Mouse (Mus musculus) forebrain, embryonic 12.5 days (tissue): ENCODE data around the gene Gabbr2. TPM values are rescaled to one million over a fixed set of nuclear protein-coding genes. Genes with fewer than 3 reads are reported as not detected.

Experiments used
- ATAC-seq: fragments of 200-750 bp; cut with Nextera tagmentation; 2 replicates; pipeline ENCODE4 v1.8.0; 2017; ENCODE audit warnings: moderate TSS enrichment; ENCODE audit not compliant: low FRiP score
- H3K27ac ChIP-seq: fragments of 300-500 bp; sonication (generic); 2 replicates; pipeline ENCODE4 v1.5.1; 2016; ENCODE audit warnings: mild to moderate bottlenecking
- H3K27me3 ChIP-seq: fragments of 300-500 bp; sonication (generic); 2 replicates; pipeline ENCODE4 v1.6.1; 2016; ENCODE audit warnings: mild to moderate bottlenecking
- H3K36me3 ChIP-seq: fragments of 300-500 bp; sonication (generic); replicated peaks from 2 replicates; pipeline ENCODE4 v1.6.1; 2016; ENCODE audit warnings: mild to moderate bottlenecking
- H3K4me1 ChIP-seq: fragments of 300-500 bp; sonication (generic); 2 replicates; pipeline ENCODE4 v1.6.1; 2016
- H3K4me2 ChIP-seq: fragments of 300-500 bp; sonication (generic); 2 replicates; pipeline ENCODE4 v1.6.1; 2016; ENCODE audit warnings: mild to moderate bottlenecking, moderate library complexity
- H3K4me3 ChIP-seq: fragments of 300-500 bp; sonication (generic); replicated peaks from 2 replicates; pipeline ENCODE4 v1.5.1; 2016; ENCODE audit warnings: mild to moderate bottlenecking
- H3K9ac ChIP-seq: fragments of 300-500 bp; sonication (generic); 2 replicates; pipeline ENCODE4 v1.6.1; 2016; ENCODE audit warnings: mild to moderate bottlenecking
- H3K9me3 ChIP-seq: fragments of 300-500 bp; sonication (generic); 2 replicates; pipeline ENCODE4 v1.6.1; 2016
- WGBS: fragments of 180-500 bp; shearing (Covaris S2); methylation state at CpG from one replicate; pipeline ENCODE4 v1.1.7; 2016; 5-methylcytosine and 5-hydroxymethylcytosine counted together
- polyA plus RNA-seq: library from polyadenylated mRNA; unstranded; fragments of >200 nt; fragmentation: Nextera tagmentation; extraction: Ambion mirVana; gene quantifications from 2 replicates; pipeline ENCODE4 v1.2.1, GENCODE M21; 2016

The Gabbr2 gene
- polyA plus RNA-seq, 1 experiment from 2014 or later, result 0.51 TPM

- no peak overlapping the region for H3K9ac ChIP-seq
- 77% methylated on average over 8 of the region's 8 CpGs for WGBS
- no peaks in the 10 kb centered on the region for H3K27me3 ChIP-seq
- no peaks in the 10 kb centered on the region for H3K36me3 ChIP-seq
- H3K27ac ChIP-seq, result no peak overlapping the region
- ATAC-seq, result no peak
- 0 out of 2 replicates have a peak, but pooled peaks cover 4% of the 10 kb centered on the region for H3K4me1 ChIP-seq
- H3K4me2 ChIP-seq, result no peak overlapping the region
- no peak overlapping the region for H3K4me3 ChIP-seq
- no peaks in the 10 kb centered on the region for H3K9me3 ChIP-seq
Observed at GRCm38 (mm10) chr4:46770090-46770489, 221.6 kb downstream of the Gabbr2 start.

- Histone ChIP-seq H3K9me3 (no peaks in the 10 kb centered on the region), H3K4me3 (no peak overlapping the region), H3K9ac (no peak overlapping the region), H3K36me3 (no peaks in the 10 kb centered on the region), H3K27me3 (no peaks in the 10 kb centered on the region), H3K4me1 (no peaks in the 10 kb centered on the region), H3K27ac (no peak overlapping the region), H3K4me2 (no peak overlapping the region)
- ATAC-seq, result no peak
- WGBS, result 63% methylated on average over 7 of the region's 7 CpGs
Observed at GRCm38 (mm10) chr4:46766326-46766725, 225.3 kb downstream of the Gabbr2 start.

- Histone ChIP-seq H3K9ac (no peak overlapping the region), H3K4me3 (no peak overlapping the region), H3K4me2 (no peak overlapping the region), H3K9me3 (no peaks in the 10 kb centered on the region), H3K27me3 (no peaks in the 10 kb centered on the region), H3K4me1 (peaks cover 3% of the 10 kb centered on the region; the same call in 1 of the 2 replicates), H3K27ac (no peak overlapping the region), H3K36me3 (no peaks in the 10 kb centered on the region)
- no peak for ATAC-seq
- 81% methylated on average over 1 of the region's 1 CpGs for WGBS
Observed at GRCm38 (mm10) chr4:46759838-46760237, 231.8 kb downstream of the Gabbr2 start.

GRCm38 (mm10) chr4:46758340-46759041, 233.2 kb downstream of the Gabbr2 start:
- H3K36me3 ChIP-seq, result no peaks in the 10 kb centered on the region
- H3K27ac ChIP-seq, result no peak overlapping the region
- no peaks in the 10 kb centered on the region for H3K27me3 ChIP-seq
- no peak overlapping the region for H3K4me3 ChIP-seq
- no peaks in the 10 kb centered on the region for H3K9me3 ChIP-seq
- peaks cover 4% of the 10 kb centered on the region; the same call in 1 of the 2 replicates for H3K4me1 ChIP-seq
- 76% methylated on average over 7 of the region's 7 CpGs for WGBS
- no peak for ATAC-seq
- no peak overlapping the region for H3K4me2 ChIP-seq
- no peak overlapping the region for H3K9ac ChIP-seq

GRCm38 (mm10) chr4:46754407-46755194, 237.1 kb downstream of the Gabbr2 start:
- H3K9me3 ChIP-seq, result no peaks in the 10 kb centered on the region
- H3K27ac ChIP-seq, result no peak overlapping the region
- WGBS, result 40% methylated on average over 6 of the region's 6 CpGs

GRCm38 (mm10) chr4:46752306-46752705, 239.4 kb downstream of the Gabbr2 start:
- H3K36me3 ChIP-seq, result no peaks in the 10 kb centered on the region
- 81% methylated on average over 4 of the region's 4 CpGs for WGBS
- H3K9me3 ChIP-seq, result no peaks in the 10 kb centered on the region
- no peak for ATAC-seq
- no peaks in the 10 kb centered on the region for H3K27me3 ChIP-seq
- no peak overlapping the region for H3K4me2 ChIP-seq
- H3K27ac ChIP-seq, result no peak overlapping the region
- peaks cover 7% of the 10 kb centered on the region; the same call in 1 of the 2 replicates for H3K4me1 ChIP-seq
- no peak overlapping the region for H3K4me3 ChIP-seq
- H3K9ac ChIP-seq, result no peak overlapping the region

More at GRCm38 (mm10) chr4:46754407-46755194, 237.1 kb downstream of the Gabbr2 start:
- no peak for ATAC-seq
- Histone ChIP-seq H3K4me3 (no peak overlapping the region), H3K27me3 (no peaks in the 10 kb centered on the region), H3K9ac (no peak overlapping the region), H3K4me1 (peaks cover 4% of the 10 kb centered on the region; the same call in 1 of the 2 replicates), H3K4me2 (no peak overlapping the region), H3K36me3 (no peaks in the 10 kb centered on the region)

- ATAC-seq, result no peak
- no peaks in the 10 kb centered on the region for H3K36me3 ChIP-seq
- no peak overlapping the region for H3K4me3 ChIP-seq
- peaks cover 11% of the 10 kb centered on the region; the same call in 1 of the 2 replicates for H3K4me1 ChIP-seq
- no peak overlapping the region for H3K27ac ChIP-seq
- peaks cover 4% of the 10 kb centered on the region; the same call in 1 of the 2 replicates for H3K27me3 ChIP-seq
- H3K9me3 ChIP-seq, result no peaks in the 10 kb centered on the region
- no peak overlapping the region for H3K9ac ChIP-seq
- H3K4me2 ChIP-seq, result no peak overlapping the region
- 91% methylated on average over 8 of the region's 8 CpGs for WGBS
Observed at GRCm38 (mm10) chr4:46749015-46749414, 242.7 kb downstream of the Gabbr2 start.

- Histone ChIP-seq H3K9me3 (no peaks in the 10 kb centered on the region), H3K4me2 (no peak overlapping the region), H3K4me3 (no peak overlapping the region), H3K9ac (no peak overlapping the region), H3K4me1 (peaks cover 21% of the 10 kb centered on the region), H3K36me3 (no peaks in the 10 kb centered on the region), H3K27me3 (peaks cover 4% of the 10 kb centered on the region; the same call in 1 of the 2 replicates), H3K27ac (peak overlapping the region; percentile 50; the same call in 1 of the 2 replicates)
- peak; percentile 27; the same call in 1 of the 2 replicates for ATAC-seq
- 31% methylated on average over 14 of the region's 14 CpGs for WGBS
Observed at GRCm38 (mm10) chr4:46747007-46747746, 244.5 kb downstream of the Gabbr2 start.

GRCm38 (mm10) chr4:46745536-46745935, 246.1 kb downstream of the Gabbr2 start:
- Histone ChIP-seq H3K4me2 (no peak overlapping the region), H3K9ac (no peak overlapping the region), H3K4me1 (peaks cover 26% of the 10 kb centered on the region), H3K9me3 (no peaks in the 10 kb centered on the region), H3K27ac (no peak overlapping the region), H3K36me3 (no peaks in the 10 kb centered on the region), H3K27me3 (peaks cover 4% of the 10 kb centered on the region; the same call in 1 of the 2 replicates), H3K4me3 (no peak overlapping the region)
- no peak for ATAC-seq
- 88% methylated on average over 8 of the region's 8 CpGs for WGBS

- ATAC-seq, result no peak
- H3K36me3 ChIP-seq, result no peaks in the 10 kb centered on the region
- 78% methylated on average over 7 of the region's 7 CpGs for WGBS
- H3K4me1 ChIP-seq, result peaks cover 26% of the 10 kb centered on the region
- peaks cover 4% of the 10 kb centered on the region; the same call in 1 of the 2 replicates for H3K27me3 ChIP-seq
- no peak overlapping the region for H3K4me3 ChIP-seq
- no peak overlapping the region for H3K4me2 ChIP-seq
- H3K9ac ChIP-seq, result no peak overlapping the region
- no peak overlapping the region for H3K27ac ChIP-seq
- H3K9me3 ChIP-seq, result no peaks in the 10 kb centered on the region
Observed at GRCm38 (mm10) chr4:46744583-46745155, 247.0 kb downstream of the Gabbr2 start.

GRCm38 (mm10) chr4:46742601-46743000, 249.1 kb downstream of the Gabbr2 start:
- no peak overlapping the region for H3K9ac ChIP-seq
- 19% methylated on average over 2 of the region's 2 CpGs for WGBS
- H3K27me3 ChIP-seq, result peaks cover 8% of the 10 kb centered on the region; the same call in 1 of the 2 replicates
- H3K4me2 ChIP-seq, result no peak overlapping the region
- H3K27ac ChIP-seq, result no peak overlapping the region
- H3K4me1 ChIP-seq, result peaks cover 28% of the 10 kb centered on the region
- H3K36me3 ChIP-seq, result no peaks in the 10 kb centered on the region
- ATAC-seq, result no peak
- H3K4me3 ChIP-seq, result no peak overlapping the region
- no peaks in the 10 kb centered on the region for H3K9me3 ChIP-seq
